Mouse (Mus musculus) spleen, adult 2 months (tissue): ENCODE measurements around the gene Fgf12. TPM values are rescaled to one million over a fixed set of nuclear protein-coding genes. Genes with fewer than 3 reads are reported as not detected.

ENCODE experiments used
- DNase-seq, 2 experiments: peaks; one replicate each; pipeline versions ENCODE4 v3.0.0 to v3.0.0-alpha.2; 2012 to 2021; ENCODE audit warnings: low spot score in 2 of 2, low read depth in 1 of 2
- H3K27ac ChIP-seq: fragments of 200-500 bp; 2 replicates; pipeline ENCODE4 v1.5.1; 2012; ENCODE audit warnings: low read length, inconsistent platforms; ENCODE audit not compliant: insufficient read depth
- H3K27me3 ChIP-seq: fragments of 200-500 bp; 2 replicates; pipeline ENCODE4 v1.6.1; 2012; ENCODE audit warnings: mild to moderate bottlenecking, moderate library complexity, low read length, inconsistent platforms; ENCODE audit not compliant: control insufficient read depth, insufficient read depth
- H3K36me3 ChIP-seq: fragments of 200-500 bp; 2 replicates; pipeline ENCODE4 v1.6.1; 2012; ENCODE audit warnings: mild to moderate bottlenecking, low read length, inconsistent platforms; ENCODE audit not compliant: control insufficient read depth, insufficient read depth
- H3K4me1 ChIP-seq: fragments of 200-500 bp; 2 replicates; pipeline ENCODE4 v1.6.1; 2011; ENCODE audit warnings: inconsistent platforms; ENCODE audit not compliant: control insufficient read depth, insufficient read depth, insufficient read length
- H3K4me3 ChIP-seq: fragments of 200-500 bp; 2 replicates; pipeline ENCODE4 v1.5.1; 2011; ENCODE audit warnings: mild to moderate bottlenecking, inconsistent platforms; ENCODE audit not compliant: insufficient read depth, insufficient read length; ENCODE audit errors: extremely low read depth
- CTCF ChIP-seq: fragments of 200-500 bp; IDR thresholded peaks from 2 replicates; pipeline ENCODE4 v1.5.1; 2011; ENCODE audit warnings: mild to moderate bottlenecking, inconsistent platforms; ENCODE audit not compliant: insufficient read depth, insufficient read length, insufficient replicate concordance; ENCODE audit errors: extremely low read depth
- POLR2A ChIP-seq: fragments of 200-500 bp; IDR thresholded peaks from 2 replicates; pipeline ENCODE4 v1.6.1; 2011; ENCODE audit warnings: low read depth, low read length, inconsistent platforms
- WGBS: fragments of 180-500 bp; shearing (Covaris S2); methylation state at CpG from one replicate; pipeline ENCODE4 v1.1.7; 2018; 5-methylcytosine and 5-hydroxymethylcytosine counted together
- polyA plus RNA-seq: library from polyadenylated mRNA; depleted of rRNA; stranded (reverse); fragments of >200 nt; gene quantifications from 2 replicates; pipeline ENCODE4 v1.2.3, GENCODE M21; 2012

The Fgf12 gene
- polyA plus RNA-seq, 1 experiment, result not detected

- TF ChIP-seq POLR2A, result no peak
- no peak for TF ChIP-seq CTCF
- 89% methylated on average over 1 of the region's 1 CpGs for WGBS
These were observed 348.7 kb downstream of the Fgf12 start for GRCm38 (mm10) chr16:28404156-28404555.

GRCm38 (mm10) chr16:28402701-28403100 lies 350.2 kb downstream of the Fgf12 start:
- Histone ChIP-seq H3K27me3 (no peaks in the 10 kb centered on the region), H3K4me1 (no peaks in the 10 kb centered on the region), H3K36me3 (no peaks in the 10 kb centered on the region), H3K27ac (no peak overlapping the region), H3K4me3 (no peak overlapping the region)
- WGBS, result 62% methylated on average over 4 of the region's 4 CpGs
- TF ChIP-seq POLR2A (no peak), CTCF (no peak)
- no peak for DNase-seq

More at GRCm38 (mm10) chr16:28404156-28404555, 348.7 kb downstream of the Fgf12 start:
- Histone ChIP-seq H3K27ac (no peak overlapping the region), H3K4me1 (no peaks in the 10 kb centered on the region), H3K4me3 (no peak overlapping the region), H3K36me3 (no peaks in the 10 kb centered on the region), H3K27me3 (no peaks in the 10 kb centered on the region)
- no peak for DNase-seq

- no peaks in the 10 kb centered on the region for H3K36me3 ChIP-seq
- TF ChIP-seq CTCF, result no peak
- no peak for TF ChIP-seq POLR2A
- no peaks in the 10 kb centered on the region for H3K4me1 ChIP-seq
- H3K27me3 ChIP-seq, result no peaks in the 10 kb centered on the region
- no peak for DNase-seq
- H3K4me3 ChIP-seq, result no peak overlapping the region
- 86% methylated on average over 5 of the region's 5 CpGs for WGBS
- H3K27ac ChIP-seq, result no peak overlapping the region
These were observed 361.6 kb downstream of the Fgf12 start for GRCm38 (mm10) chr16:28391283-28391682.

GRCm38 (mm10) chr16:28389114-28389513 lies 363.8 kb downstream of the Fgf12 start:
- no peak overlapping the region for H3K27ac ChIP-seq
- DNase-seq, result no peak
- no peaks in the 10 kb centered on the region for H3K4me1 ChIP-seq
- H3K36me3 ChIP-seq, result no peaks in the 10 kb centered on the region
- TF ChIP-seq POLR2A, result no peak
- no peak for TF ChIP-seq CTCF
- H3K4me3 ChIP-seq, result no peak overlapping the region
- no peaks in the 10 kb centered on the region for H3K27me3 ChIP-seq
- WGBS, result 75% methylated on average over 4 of the region's 4 CpGs

- Histone ChIP-seq H3K27ac (no peak overlapping the region), H3K36me3 (no peaks in the 10 kb centered on the region), H3K4me3 (no peak overlapping the region), H3K4me1 (no peaks in the 10 kb centered on the region), H3K27me3 (no peaks in the 10 kb centered on the region)
- TF ChIP-seq POLR2A (no peak), CTCF (no peak)
- 91% methylated on average over 2 of the region's 2 CpGs for WGBS
- DNase-seq, result no peak
These were observed 378.1 kb downstream of the Fgf12 start for GRCm38 (mm10) chr16:28374790-28375189.

GRCm38 (mm10) chr16:28373311-28373710 lies 379.6 kb downstream of the Fgf12 start:
- TF ChIP-seq POLR2A (no peak), CTCF (no peak)
- H3K36me3 ChIP-seq, result no peaks in the 10 kb centered on the region
- no peak for DNase-seq
- no peak overlapping the region for H3K27ac ChIP-seq
- H3K4me1 ChIP-seq, result no peaks in the 10 kb centered on the region
- no peaks in the 10 kb centered on the region for H3K27me3 ChIP-seq
- H3K4me3 ChIP-seq, result no peak overlapping the region

GRCm38 (mm10) chr16:28350624-28351023 lies 402.2 kb downstream of the Fgf12 start:
- WGBS, result 48% methylated on average over 2 of the region's 2 CpGs
- DNase-seq, result no peak
- Histone ChIP-seq H3K27me3 (no peaks in the 10 kb centered on the region), H3K36me3 (no peaks in the 10 kb centered on the region), H3K4me3 (no peak overlapping the region), H3K27ac (no peak overlapping the region), H3K4me1 (no peaks in the 10 kb centered on the region)
- no peak for TF ChIP-seq CTCF
- no peak for TF ChIP-seq POLR2A
